Mouse (Mus musculus): ENCODE measurements around the gene Pjvk. TPM values are rescaled to one million over a fixed set of nuclear protein-coding genes. Genes with fewer than 3 reads are reported as not detected.

Pjvk gene
- polyA plus RNA-seq, 1 experiment from 2014 or later: 0.63 TPM

DNA sequence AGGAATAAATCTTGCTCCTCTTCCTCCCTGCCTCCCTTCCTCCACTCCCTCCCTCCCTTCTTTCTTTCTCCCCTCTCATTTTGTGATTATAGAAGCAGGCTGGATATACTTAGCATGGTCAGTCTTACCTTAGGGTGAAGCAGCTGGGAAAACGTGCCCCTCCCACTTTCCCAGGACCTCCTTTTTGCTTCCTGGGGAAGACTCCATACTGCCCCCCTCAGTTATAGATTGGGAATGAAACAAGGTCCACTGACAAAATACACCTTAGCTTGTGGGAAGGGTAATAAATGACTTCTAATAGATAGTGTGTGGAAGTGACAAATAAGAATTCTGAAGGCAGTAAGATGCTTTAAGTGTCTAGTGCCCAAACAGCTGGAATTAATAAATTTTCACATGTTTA is 7.7 kb downstream of the Pjvk start:
- H3K27ac ChIP-seq (ENCODE audit: low read length): no peak overlapping the region
- H3K4me2 ChIP-seq (ENCODE audit: low read depth, low read length): no peak overlapping the region
- no peaks in the 10 kb centered on the region for H3K27me3 ChIP-seq (ENCODE audit: control insufficient read depth, insufficient read depth, low read depth, low read length)
- H3K4me3 ChIP-seq (ENCODE audit: low read length): no peak overlapping the region
- H3K4me1 ChIP-seq (replicated peaks; ENCODE audit: control insufficient read depth, insufficient read depth, low read length): no peaks in the 10 kb centered on the region
- H3K9ac ChIP-seq (ENCODE audit: low read length): no peak overlapping the region
- ATAC-seq (ENCODE audit: low read depth): no peak
- H3K9me3 ChIP-seq (ENCODE audit: control insufficient read depth, low read length): no peaks in the 10 kb centered on the region
- WGBS: 19% methylated on average over 1 of the region's 1 CpGs
- no peaks in the 10 kb centered on the region for H3K36me3 ChIP-seq (ENCODE audit: control insufficient read depth, insufficient read depth, low read length)

DNA sequence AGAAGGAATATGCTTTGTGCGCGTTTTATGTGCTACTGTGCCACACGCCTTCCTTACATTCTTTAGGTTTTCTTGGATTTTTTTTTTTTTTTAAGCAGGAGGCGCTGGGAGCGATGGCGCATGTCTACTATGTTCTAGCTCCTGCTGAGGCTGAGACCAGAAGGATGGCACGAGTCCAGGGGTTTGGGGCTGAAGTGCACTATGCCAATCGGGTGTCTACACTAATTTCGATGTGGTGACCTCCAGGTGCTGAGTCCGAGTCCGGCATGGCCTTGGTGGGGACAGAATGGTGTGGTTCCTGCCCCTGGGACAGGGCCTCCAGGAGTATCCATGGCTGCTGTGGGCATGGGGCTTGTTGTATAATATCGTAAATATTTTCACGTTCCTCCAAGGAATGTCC is 10.3 kb downstream of the Pjvk start:
- no peak overlapping the region for H3K4me2 ChIP-seq (ENCODE audit: low read depth, low read length)
- 65% methylated on average over 13 of the region's 13 CpGs for WGBS

DNA sequence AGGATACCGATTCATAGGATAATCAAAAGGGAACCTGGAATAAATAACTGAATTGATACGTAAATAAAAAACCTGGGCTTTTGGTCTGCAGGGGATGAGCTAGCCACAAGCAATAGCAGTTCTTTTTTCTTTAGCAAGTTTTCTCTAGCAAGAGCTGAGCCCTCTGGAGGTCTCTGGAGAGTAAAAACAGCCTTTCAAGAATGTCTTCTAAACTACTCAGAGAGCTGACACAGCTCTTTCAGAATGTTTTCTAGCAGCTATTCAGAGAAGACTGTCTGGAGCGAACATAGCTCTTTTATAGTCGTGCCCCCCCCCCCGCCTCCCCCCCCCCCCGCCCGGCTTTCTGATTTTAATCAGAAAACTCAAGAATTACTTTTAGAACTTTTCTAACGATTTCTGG is 11.1 kb downstream of the Pjvk start:
- Histone ChIP-seq H3K4me2 (ENCODE audit: low read depth, low read length) (no peak overlapping the region), H3K27ac (ENCODE audit: low read length) (no peak overlapping the region), H3K36me3 (ENCODE audit: control insufficient read depth, insufficient read depth, low read length) (peaks cover 9% of the 10 kb centered on the region; the same call in 1 of the 2 replicates), H3K9ac (ENCODE audit: low read length) (no peak overlapping the region), H3K4me3 (ENCODE audit: low read length) (no peak overlapping the region), H3K27me3 (ENCODE audit: control insufficient read depth, insufficient read depth, low read depth, low read length) (no peaks in the 10 kb centered on the region), H3K4me1 (replicated peaks; ENCODE audit: control insufficient read depth, insufficient read depth, low read length) (no peaks in the 10 kb centered on the region), H3K9me3 (ENCODE audit: control insufficient read depth, low read length) (no peaks in the 10 kb centered on the region)
- ATAC-seq (ENCODE audit: low read depth): peak; percentile 47; the same call in 1 of the 2 replicates
- 49% methylated on average over 6 of the region's 8 CpGs for WGBS

More for the DNA sequence above, 10.3 kb downstream of the Pjvk start:
- Histone ChIP-seq H3K4me3 (ENCODE audit: low read length) (no peak overlapping the region), H3K9ac (ENCODE audit: low read length) (no peak overlapping the region), H3K36me3 (ENCODE audit: control insufficient read depth, insufficient read depth, low read length) (0 out of 2 replicates have a peak, but pooled peaks cover 5% of the 10 kb centered on the region), H3K4me1 (replicated peaks; ENCODE audit: control insufficient read depth, insufficient read depth, low read length) (no peaks in the 10 kb centered on the region), H3K27ac (ENCODE audit: low read length) (no peak overlapping the region), H3K9me3 (ENCODE audit: control insufficient read depth, low read length) (no peaks in the 10 kb centered on the region), H3K27me3 (ENCODE audit: control insufficient read depth, insufficient read depth, low read depth, low read length) (no peaks in the 10 kb centered on the region)
- ATAC-seq (ENCODE audit: low read depth): no peak

DNA sequence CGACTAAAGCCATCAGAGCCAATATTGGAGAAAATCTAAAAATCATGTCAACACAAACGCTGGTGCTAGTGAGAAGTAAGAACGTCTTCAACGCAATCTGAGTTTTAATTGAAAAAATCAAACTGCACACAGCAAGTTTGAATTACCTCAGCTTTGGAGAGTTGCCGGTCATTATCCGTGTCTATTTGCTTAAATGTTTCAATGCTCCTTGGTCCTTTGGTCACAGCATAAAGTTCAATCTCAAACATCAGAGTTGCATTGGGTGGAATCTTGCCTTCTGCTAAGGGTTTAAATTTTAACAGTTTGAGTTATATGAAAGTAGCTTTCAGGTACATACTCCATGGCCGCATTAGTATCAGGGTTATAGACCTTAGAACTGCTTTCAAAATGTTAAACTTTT is 17.3 kb downstream of the Pjvk start:
- no peak overlapping the region for H3K4me3 ChIP-seq (ENCODE audit: low read length)
- H3K9me3 ChIP-seq (ENCODE audit: control insufficient read depth, low read length): no peaks in the 10 kb centered on the region
- H3K27me3 ChIP-seq (ENCODE audit: control insufficient read depth, insufficient read depth, low read depth, low read length): no peaks in the 10 kb centered on the region
- peaks cover 5% of the 10 kb centered on the region; the same call in 1 of the 2 replicates for H3K4me1 ChIP-seq (replicated peaks; ENCODE audit: control insufficient read depth, insufficient read depth, low read length)
- H3K27ac ChIP-seq (ENCODE audit: low read length): no peak overlapping the region
- no peak overlapping the region for H3K9ac ChIP-seq (ENCODE audit: low read length)
- ATAC-seq (ENCODE audit: low read depth): no peak
- H3K36me3 ChIP-seq (ENCODE audit: control insufficient read depth, insufficient read depth, low read length): peaks cover 17% of the 10 kb centered on the region
- H3K4me2 ChIP-seq (ENCODE audit: low read depth, low read length): no peak overlapping the region
- 95% methylated on average over 7 of the region's 7 CpGs for WGBS

DNA sequence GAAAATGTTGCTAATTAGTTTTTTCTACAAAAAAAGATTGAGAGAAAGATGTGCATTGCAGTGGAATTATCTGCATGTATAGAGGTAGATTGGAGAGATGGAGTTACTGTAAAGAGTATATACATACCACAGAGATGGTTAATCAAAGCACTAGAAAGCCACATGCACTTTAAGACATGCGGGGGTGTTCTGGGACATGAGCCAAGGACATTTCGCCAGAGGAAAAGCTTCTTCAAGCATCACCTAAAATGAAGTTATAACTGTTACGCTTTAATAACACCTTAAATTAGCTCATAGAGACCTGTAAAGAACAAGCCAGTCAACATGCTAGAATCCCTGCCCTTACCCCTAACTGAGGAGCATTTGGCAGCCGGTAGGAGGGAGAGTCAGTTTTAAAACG is 18.9 kb downstream of the Pjvk start:
- H3K27me3 ChIP-seq (ENCODE audit: control insufficient read depth, insufficient read depth, low read depth, low read length): no peaks in the 10 kb centered on the region
- H3K9me3 ChIP-seq (ENCODE audit: control insufficient read depth, low read length): no peaks in the 10 kb centered on the region
- no peak for ATAC-seq (ENCODE audit: low read depth)
- no peak overlapping the region for H3K9ac ChIP-seq (ENCODE audit: low read length)
- H3K36me3 ChIP-seq (ENCODE audit: control insufficient read depth, insufficient read depth, low read length): peaks cover 17% of the 10 kb centered on the region
- 43% methylated on average over 5 of the region's 5 CpGs for WGBS
- H3K4me3 ChIP-seq (ENCODE audit: low read length): no peak overlapping the region
- no peak overlapping the region for H3K27ac ChIP-seq (ENCODE audit: low read length)
- peaks cover 7% of the 10 kb centered on the region; the same call in 1 of the 2 replicates for H3K4me1 ChIP-seq (replicated peaks; ENCODE audit: control insufficient read depth, insufficient read depth, low read length)
- H3K4me2 ChIP-seq (ENCODE audit: low read depth, low read length): no peak overlapping the region

DNA sequence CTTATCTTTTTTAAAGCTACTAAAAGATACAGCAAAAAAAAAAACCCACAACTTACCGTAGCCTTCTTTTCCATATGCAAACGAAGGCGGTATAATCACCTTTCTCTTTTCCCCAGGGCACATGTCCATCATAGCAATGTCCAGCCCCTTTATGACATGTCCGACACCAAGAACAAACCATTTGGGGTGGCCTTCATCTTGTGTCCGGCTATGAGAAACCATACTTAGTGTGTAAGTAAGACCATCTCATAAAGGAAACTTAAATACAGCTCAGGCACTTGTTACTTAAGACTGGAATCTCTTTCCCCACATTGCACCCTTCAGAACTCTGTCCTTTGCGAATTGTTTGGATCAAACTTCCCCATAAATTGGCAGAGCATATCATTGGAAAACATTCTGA is 23.4 kb downstream of the Pjvk start:
- 66% methylated on average over 6 of the region's 6 CpGs for WGBS
- ATAC-seq (ENCODE audit: low read depth): no peak
- H3K9ac ChIP-seq (ENCODE audit: low read length): peak overlapping the region; percentile 79
- H3K4me1 ChIP-seq (replicated peaks; ENCODE audit: control insufficient read depth, insufficient read depth, low read length): peaks cover 23% of the 10 kb centered on the region
- H3K27me3 ChIP-seq (ENCODE audit: control insufficient read depth, insufficient read depth, low read depth, low read length): no peaks in the 10 kb centered on the region
- peak overlapping the region; percentile 59 for H3K4me3 ChIP-seq (ENCODE audit: low read length)
- no peaks in the 10 kb centered on the region for H3K9me3 ChIP-seq (ENCODE audit: control insufficient read depth, low read length)
- no peaks in the 10 kb centered on the region; the same call in 1 of the 2 replicates for H3K36me3 ChIP-seq (ENCODE audit: control insufficient read depth, insufficient read depth, low read length)
- peak overlapping the region; percentile 78 for H3K27ac ChIP-seq (ENCODE audit: low read length)
- H3K4me2 ChIP-seq (ENCODE audit: low read depth, low read length): peak overlapping the region; percentile 72

DNA sequence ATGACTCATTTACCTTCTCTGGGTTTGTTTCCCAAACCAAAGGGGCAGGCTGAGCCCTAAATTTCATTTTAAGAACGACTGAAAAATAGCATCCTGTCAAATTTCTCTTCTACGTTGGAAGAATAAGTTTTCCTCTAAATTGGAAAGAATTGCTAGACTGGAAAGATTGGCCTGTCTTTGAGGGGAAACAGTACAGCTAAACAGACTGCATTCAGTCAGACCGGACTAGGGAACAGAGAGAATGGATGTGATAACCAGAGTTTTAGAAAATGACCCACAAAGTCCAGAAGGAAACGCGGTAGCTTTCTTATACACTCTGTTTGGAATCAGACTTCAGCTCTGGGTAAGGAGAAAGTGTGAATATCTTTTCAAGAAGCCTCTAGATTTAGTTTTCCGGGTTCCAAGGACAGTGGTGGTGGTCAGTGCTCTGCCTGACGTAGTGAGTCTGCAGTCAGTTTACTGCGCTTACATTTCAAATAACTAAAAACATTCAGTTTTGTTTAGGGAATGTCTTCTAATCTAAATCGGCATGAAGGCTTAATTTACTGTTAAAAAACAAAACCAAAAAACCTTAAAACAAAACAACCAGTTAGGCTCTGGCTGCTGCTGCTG is 24.0 kb downstream of the Pjvk start:
- Histone ChIP-seq H3K27me3 (ENCODE audit: control insufficient read depth, insufficient read depth, low read depth, low read length) (no peaks in the 10 kb centered on the region), H3K4me3 (ENCODE audit: low read length) (peak overlapping the region; percentile 59), H3K4me2 (ENCODE audit: low read depth, low read length) (peak overlapping the region; percentile 72), H3K9me3 (ENCODE audit: control insufficient read depth, low read length) (no peaks in the 10 kb centered on the region), H3K27ac (ENCODE audit: low read length) (peak overlapping the region; percentile 78), H3K36me3 (ENCODE audit: control insufficient read depth, insufficient read depth, low read length) (no peaks in the 10 kb centered on the region; the same call in 1 of the 2 replicates), H3K4me1 (replicated peaks; ENCODE audit: control insufficient read depth, insufficient read depth, low read length) (peaks cover 25% of the 10 kb centered on the region), H3K9ac (ENCODE audit: low read length) (peak overlapping the region; percentile 79)
- 7% methylated on average over 9 of the region's 9 CpGs for WGBS
- ATAC-seq (ENCODE audit: low read depth): no peak

DNA sequence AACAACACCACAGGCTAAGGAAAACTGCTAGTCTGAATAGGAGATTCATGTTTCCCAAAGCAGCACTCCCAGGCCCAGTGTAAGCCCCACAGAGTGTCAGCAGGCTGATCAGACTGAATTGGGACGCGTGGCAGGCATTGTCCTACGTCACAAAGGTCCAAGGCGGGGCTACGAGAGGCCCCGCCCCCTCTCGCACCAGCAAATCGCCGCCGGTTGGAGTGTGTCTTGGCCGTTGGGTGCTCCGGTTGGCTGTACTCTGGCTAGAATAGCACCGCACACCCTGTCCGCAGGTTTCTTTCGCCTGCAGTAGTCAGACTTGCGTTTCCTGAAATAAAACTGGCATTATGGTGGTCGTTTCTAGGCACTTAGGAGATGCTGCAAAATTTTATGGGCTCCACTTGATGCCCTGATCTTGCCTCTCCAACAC is 24.7 kb downstream of the Pjvk start, which contains the start of gene Fkbp7:
Gene Fkbp7, minus strand, starts transcription at position 151 of the 427 bp plus-strand sequence.
- peak; percentile 93 for ATAC-seq (ENCODE audit: low read depth)
- under 1% methylated on average over 17 of the region's 17 CpGs for WGBS
- peak within 1 kb of the TSS; percentile 79 for H3K9ac ChIP-seq (ENCODE audit: low read length)
- no peaks in the 10 kb centered on the region for H3K27me3 ChIP-seq (ENCODE audit: control insufficient read depth, insufficient read depth, low read depth, low read length)
- peak within 1 kb of the TSS; percentile 72 for H3K4me2 ChIP-seq (ENCODE audit: low read depth, low read length)
- H3K27ac ChIP-seq (ENCODE audit: low read length): peak within 1 kb of the TSS; percentile 78
- no peaks in the 10 kb centered on the region; the same call in 1 of the 2 replicates for H3K36me3 ChIP-seq (ENCODE audit: control insufficient read depth, insufficient read depth, low read length)
- H3K4me1 ChIP-seq (replicated peaks; ENCODE audit: control insufficient read depth, insufficient read depth, low read length): peaks cover 27% of the 10 kb centered on the region
- no peaks in the 10 kb centered on the region for H3K9me3 ChIP-seq (ENCODE audit: control insufficient read depth, low read length)
- peak within 1 kb of the TSS; percentile 59 for H3K4me3 ChIP-seq (ENCODE audit: low read length)

DNA sequence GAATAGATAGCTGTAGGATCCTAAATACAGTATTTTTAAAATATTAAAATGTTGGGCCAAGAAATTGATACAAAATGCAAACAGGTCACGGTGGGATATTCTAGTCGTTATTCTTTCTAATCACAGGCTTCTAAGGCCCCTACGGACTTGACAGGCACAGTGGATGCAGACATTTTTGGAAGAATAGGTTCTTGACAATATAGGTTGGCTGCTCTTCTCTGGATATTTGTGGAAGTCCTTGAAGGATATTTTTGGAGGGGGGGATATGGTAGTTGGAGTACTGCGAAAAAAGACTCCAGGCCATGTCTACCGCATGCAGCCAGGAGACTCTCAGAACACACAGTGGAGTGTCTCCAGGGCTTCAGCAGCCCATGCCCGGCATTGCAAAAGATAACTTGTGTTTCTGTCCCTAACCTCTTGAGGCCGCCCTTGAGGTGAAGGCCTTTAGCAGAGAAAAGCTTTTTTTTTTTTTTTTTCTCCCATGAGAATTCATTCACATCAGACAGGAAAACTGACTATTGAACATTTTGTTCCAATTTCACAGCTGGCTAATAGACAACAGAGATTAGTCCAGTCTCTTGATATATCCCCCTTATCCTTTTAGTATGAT is 25.3 kb downstream of the Pjvk start:
- Histone ChIP-seq H3K4me2 (ENCODE audit: low read depth, low read length) (peak overlapping the region; percentile 72), H3K9ac (ENCODE audit: low read length) (no peak overlapping the region; the same call in 1 of the 2 replicates), H3K36me3 (ENCODE audit: control insufficient read depth, insufficient read depth, low read length) (no peaks in the 10 kb centered on the region; the same call in 1 of the 2 replicates), H3K27me3 (ENCODE audit: control insufficient read depth, insufficient read depth, low read depth, low read length) (no peaks in the 10 kb centered on the region), H3K9me3 (ENCODE audit: control insufficient read depth, low read length) (no peaks in the 10 kb centered on the region), H3K27ac (ENCODE audit: low read length) (peak overlapping the region; percentile 78), H3K4me1 (replicated peaks; ENCODE audit: control insufficient read depth, insufficient read depth, low read length) (peaks cover 27% of the 10 kb centered on the region), H3K4me3 (ENCODE audit: low read length) (peak overlapping the region; percentile 59)
- 38% methylated on average over 7 of the region's 7 CpGs for WGBS
- no peak for ATAC-seq (ENCODE audit: low read depth)

Data from lung, embryonic 16.5 days (tissue).